Mouse (Mus musculus) splenic B cell, adult 2 months (primary cell): ENCODE results near the gene Gpr19.
A peak's percentile ranks its signal among the peaks of the same experiment; 100 is the strongest.

ENCODE experiments used
- DNase-seq: peaks from one replicate; pipeline ENCODE4 v3.0.0-alpha.2; 2011; ENCODE audit warnings: low read depth, low spot score
- H3K27me3 ChIP-seq: 2 replicates; pipeline ENCODE4 v1.6.1; 2012; ENCODE audit warnings: mild to moderate bottlenecking, low read length, moderate library complexity, mixed read lengths; ENCODE audit not compliant: control insufficient read depth, poor library complexity, insufficient read depth, severe bottlenecking
- H3K36me3 ChIP-seq: 2 replicates; pipeline ENCODE4 v1.6.1; 2012; ENCODE audit warnings: mild to moderate bottlenecking, low read length, moderate library complexity, mixed read lengths; ENCODE audit not compliant: control insufficient read depth, poor library complexity, insufficient read depth, severe bottlenecking

Gpr19 gene

DNA sequence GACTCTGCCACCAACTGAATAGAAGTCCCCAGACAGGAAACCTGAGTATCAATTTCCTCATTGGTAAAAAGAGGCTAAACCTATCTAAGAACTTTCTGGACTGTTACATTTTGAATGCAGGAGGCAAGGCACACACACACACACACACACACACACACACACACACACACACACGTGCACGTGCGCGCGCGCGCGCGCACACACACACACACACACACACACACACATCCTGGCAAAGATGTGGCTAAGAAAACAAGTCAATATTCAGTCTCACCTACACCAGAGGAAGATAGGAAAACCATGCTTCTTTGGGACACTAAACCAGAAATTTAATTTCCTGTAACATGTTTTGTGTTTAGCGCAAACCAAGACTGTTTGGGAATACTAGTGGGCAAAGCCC is 20.4 kb upstream of the Gpr19 start:
- Histone ChIP-seq H3K27me3 (no peaks in the 10 kb centered on the region), H3K36me3 (peaks cover 6% of the 10 kb centered on the region; the same call in 1 of the 2 replicates)
- DNase-seq, result peak; percentile 40

DNA sequence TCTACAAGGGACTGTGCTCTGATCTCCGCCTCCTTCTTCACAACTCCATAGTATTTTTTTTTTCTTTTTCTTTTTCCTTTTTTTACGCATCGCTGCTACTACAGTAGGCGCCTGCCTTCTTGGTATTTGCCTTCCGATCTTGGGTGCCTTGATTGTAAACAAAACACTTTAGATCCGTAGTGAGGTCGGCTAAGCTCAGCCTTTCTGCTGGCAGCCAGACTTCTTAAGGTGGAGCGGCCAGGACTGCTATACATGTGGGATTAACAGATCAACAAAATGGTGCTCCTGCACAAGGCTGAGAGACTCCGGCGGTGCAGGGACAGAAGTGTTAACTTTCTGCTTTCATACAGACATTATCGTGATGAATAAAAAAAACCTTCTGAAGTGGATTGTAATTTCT is 18.7 kb upstream of the Gpr19 start:
- 0 out of 2 replicates have a peak, but pooled peaks cover under 1% of the 10 kb centered on the region for H3K36me3 ChIP-seq
- peak; percentile 47 for DNase-seq
- no peaks in the 10 kb centered on the region for H3K27me3 ChIP-seq

DNA sequence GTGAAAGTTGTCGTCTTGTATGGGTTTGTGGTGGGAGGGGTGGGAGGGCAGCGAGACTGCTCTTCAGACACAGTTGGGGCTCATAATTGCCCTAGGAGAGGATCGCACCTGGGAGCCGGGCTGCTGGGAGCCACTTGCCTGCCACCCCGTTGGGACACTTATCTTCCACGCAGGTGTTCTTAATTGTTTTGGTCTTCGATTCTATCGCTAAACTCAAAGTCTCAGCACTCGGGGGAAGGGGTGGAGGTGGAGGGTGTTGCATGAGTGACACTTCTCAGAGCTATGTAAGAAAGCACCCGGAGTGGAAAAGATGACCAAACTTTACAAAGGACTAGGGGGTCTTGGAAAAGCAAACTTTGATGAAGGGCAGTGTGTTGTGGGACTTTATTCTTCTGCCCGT is 18.3 kb upstream of the Gpr19 start:
- peak; percentile 23 for DNase-seq

DNA sequence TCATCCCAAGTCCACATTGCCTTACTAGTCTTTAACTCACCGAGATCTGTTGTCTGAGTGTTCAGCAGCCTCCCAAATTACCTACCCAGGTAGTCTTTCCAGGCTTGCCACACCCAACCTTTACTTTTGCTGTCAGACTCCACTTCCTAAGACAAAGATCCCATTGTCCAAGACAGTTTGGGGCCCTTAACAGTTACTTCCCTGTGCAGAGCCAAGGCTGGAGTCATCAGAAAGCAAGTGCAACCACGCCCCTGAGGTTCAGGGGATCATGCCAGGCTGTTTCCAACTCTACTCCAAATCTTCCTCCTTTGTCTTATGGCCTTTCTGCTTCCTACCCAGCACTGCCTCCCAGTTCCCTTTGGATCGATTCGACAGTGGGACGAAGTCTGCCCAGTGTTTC is 16.1 kb upstream of the Gpr19 start:
- H3K27me3 ChIP-seq, result no peaks in the 10 kb centered on the region
- DNase-seq, result no peak
- H3K36me3 ChIP-seq, result no peaks in the 10 kb centered on the region

More for the DNA sequence above, 18.3 kb upstream of the Gpr19 start:
- no peaks in the 10 kb centered on the region for H3K36me3 ChIP-seq
- H3K27me3 ChIP-seq, result no peaks in the 10 kb centered on the region

DNA sequence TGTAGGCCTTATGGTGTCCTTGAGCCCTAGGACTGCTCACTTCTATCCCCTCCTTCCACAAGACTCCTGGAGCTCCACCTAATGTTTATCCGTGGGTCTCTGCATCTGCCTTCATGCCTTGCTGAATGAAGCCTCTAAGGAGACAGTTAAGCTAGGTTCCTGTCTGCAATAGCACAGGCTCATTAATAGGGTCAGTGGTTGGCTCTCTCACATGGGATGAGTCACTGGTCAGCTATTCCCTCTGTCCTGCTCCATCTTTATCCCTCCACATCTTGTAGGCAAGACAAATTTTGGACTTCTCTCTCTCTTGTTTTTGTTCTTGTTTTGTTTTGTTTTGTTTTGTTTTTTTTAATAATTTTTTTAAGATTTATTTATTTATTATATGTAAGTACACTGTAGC is 7.4 kb upstream of the Gpr19 start:
- DNase-seq, result no peak
- Histone ChIP-seq H3K27me3 (no peaks in the 10 kb centered on the region), H3K36me3 (no peaks in the 10 kb centered on the region)

DNA sequence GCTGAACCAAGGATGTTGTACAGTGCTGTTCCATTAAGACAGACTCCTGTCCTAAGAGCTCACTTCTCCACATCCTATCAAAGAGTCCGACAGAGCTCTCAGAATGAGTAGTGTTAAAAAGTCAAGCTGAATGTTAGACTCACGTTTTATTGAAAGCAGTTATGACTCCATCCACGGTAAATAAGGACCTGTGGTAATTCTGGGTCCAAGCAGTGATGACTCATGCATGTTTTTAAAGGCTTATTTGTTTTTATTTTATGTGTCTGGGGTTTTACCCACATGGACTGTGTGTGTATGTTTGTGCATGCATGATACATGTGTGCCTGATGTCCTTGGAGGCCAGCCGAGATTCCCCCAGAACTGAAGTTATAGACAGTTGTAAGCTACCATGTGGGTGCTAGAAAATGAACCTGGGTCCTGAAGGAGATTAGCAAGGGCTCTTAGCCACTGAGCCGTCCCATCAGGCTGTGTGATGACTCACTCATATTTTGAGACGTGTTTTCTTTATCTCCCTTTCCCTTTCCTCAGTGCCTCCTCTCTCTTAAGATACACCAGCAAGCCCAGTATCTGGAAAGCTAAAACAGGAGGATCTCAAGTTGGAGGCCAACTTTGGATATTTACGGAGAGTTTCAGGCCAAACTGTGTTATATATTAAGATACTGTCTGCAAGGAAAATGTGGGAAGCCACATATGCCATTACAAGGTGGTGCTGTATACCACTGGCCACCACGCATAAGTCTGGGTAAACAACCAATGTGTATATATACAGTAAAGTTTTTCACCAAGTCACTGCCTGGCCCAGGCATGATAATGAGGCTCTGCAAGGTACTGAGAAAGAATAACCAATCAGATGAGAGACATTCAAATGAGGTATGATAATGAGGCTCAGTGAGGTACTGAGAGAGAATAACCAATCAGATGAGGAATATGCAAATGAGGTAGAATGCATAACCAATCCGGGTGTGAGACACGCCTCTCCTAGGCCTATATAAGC is 5.8 kb upstream of the Gpr19 start:
- Histone ChIP-seq H3K27me3 (no peaks in the 10 kb centered on the region), H3K36me3 (no peaks in the 10 kb centered on the region)
- no peak for DNase-seq

DNA sequence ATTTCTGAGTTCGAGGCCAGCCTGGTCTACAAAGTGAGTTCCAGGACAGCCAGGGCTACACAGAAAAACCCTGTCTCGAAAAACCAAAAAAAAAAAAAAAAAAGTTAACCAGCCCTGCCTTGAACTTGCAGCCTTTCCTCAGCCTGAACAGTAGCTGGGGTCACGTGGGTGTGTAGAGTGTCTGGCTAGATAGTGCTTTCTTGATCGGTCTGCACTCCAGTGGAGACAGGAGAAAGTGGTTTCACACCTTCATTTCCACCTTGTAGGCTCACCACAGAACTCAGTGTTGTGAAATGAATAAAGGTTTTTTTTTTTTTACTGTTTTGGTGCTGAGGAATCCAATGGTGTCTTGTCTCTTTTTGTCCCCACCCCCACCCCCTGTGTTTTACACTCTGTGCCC is 5.0 kb upstream of the Gpr19 start:
- no peak for DNase-seq
- Histone ChIP-seq H3K27me3 (no peaks in the 10 kb centered on the region), H3K36me3 (no peaks in the 10 kb centered on the region)

DNA sequence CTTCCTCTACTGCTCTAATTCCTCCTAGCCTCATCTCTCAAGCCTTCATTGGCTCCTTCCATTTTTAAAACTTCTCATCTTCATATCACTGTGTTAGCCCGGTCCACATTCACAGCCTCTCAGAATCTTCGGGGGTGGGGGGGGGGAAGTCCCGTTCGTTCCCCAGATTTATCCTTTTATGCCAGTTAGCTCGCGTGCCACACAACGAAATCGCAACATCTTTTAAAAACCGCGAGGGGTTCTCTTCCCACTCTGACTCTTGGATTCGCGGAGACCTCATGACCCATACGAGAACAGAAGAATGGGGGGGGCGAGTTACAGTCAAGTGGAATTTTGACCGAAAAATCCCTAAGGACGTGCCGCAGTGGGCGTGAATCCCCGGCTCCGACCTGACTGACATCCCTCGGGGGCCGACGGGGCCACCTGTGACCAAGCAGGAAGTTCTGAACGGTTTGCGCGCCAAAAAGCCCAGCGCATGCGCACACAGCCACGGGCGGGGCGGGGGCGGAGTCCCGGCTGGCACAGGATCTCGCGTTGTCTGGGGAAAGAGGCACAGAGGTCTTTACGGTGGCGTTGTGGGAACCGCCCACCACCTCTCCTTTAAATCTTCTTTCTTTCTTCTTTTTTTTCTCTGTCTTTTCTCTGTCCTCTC is 809 bp downstream of the Gpr19 start:
- DNase-seq, result peak; percentile 98
- Histone ChIP-seq H3K27me3 (no peaks in the 10 kb centered on the region), H3K36me3 (no peaks in the 10 kb centered on the region)

DNA sequence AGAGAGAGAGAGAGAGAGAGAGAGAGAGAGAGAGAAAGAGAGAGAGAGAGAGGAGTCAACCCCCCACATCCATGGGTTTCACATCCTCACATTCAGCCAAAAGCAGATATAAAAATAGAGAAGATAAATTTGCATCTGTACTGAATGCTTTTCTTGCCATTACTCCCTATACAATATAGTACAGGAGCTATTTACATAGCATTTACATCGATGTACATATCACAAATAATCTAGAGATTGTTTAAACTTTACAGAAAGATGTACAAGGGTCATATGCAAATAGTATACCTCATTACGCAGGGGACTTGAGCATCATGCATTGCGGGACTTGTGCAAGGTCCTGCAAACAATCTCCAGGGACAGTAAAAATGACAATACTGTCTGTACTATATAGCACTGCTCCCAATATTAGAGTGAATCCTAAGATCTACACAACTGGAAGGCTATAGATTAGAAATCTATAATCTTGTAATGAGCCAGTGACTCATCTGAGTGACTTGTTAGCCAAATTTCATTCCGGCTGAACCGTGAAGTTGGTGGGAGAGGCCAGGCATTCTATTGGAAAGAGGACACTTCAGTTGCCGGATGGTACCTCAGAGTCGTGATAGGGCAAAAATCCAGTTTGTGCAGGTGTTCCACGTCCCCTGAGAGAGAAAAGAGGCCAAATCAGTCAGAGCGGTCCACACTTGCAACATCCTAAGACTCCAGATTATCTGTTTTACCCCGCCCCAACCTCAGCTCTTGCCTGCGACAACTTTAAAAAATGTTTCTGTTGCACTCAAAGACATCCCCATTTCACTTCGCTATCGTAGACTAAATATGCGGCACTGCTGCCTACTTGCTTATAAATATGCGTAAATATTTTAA is 1.6 kb downstream of the Gpr19 start:
- Histone ChIP-seq H3K36me3 (no peaks in the 10 kb centered on the region), H3K27me3 (no peaks in the 10 kb centered on the region)
- DNase-seq, result peak; percentile 28

DNA sequence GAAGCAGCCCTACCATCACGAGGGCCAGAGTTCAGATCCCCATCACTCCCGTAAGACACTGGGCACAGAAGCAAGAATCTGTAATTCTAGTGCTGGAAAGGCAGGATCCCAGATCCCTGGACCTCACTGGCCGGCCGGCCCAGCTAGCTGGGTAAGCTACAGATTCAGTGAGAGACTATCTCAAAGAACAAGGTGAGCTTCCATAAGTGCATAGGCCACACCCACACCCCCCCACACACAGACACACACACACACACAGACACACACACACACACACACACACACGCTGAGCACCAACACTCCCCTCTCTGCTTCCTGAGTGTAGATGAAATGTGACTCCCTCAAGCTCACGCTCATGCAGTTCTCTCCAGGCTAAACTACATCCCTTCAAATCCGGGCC is 7.9 kb downstream of the Gpr19 start:
- H3K36me3 ChIP-seq, result no peaks in the 10 kb centered on the region
- no peaks in the 10 kb centered on the region; the same call in 1 of the 2 replicates for H3K27me3 ChIP-seq
- no peak for DNase-seq

DNA sequence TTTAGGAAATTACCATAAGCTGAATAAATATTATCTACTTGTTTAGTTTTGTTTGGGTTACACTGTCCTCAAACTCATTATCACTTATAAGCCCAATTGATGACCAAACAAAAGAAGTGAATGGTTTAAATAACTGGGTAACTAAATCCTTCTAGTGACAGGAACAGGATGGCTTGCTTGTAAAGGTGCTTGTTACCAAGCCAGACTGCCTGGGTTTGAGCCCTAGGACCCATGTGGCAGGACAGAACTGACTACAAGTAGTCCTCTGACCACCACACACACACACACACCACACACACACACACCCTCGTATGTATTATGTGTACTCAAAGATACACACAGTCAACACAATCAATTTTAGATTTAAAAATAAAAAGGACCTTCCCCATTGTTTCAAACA is 8.6 kb downstream of the Gpr19 start:
- DNase-seq, result no peak

DNA sequence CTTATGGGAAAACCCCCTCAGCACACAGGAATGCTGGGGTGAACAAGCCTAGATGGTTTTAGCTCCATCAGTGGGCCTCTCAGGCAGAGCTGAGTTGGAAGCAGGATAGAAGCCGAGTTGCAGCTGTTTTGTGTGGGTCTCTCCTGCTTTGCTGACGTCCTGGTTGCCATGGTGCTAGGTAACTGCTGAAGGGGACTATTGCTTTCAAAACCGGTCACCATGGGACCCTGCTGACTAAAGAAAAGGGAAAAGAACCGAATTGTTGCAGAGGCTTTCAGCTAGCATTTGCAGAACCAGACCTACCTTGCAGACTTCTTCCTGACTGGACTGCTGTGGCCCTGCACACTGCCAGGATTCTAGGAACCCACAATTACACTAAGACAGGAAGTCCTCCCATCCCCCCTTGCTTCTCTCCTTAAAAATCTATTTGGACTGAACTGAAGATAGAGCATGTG is 9.8 kb downstream of the Gpr19 start:
- Histone ChIP-seq H3K27me3 (no peaks in the 10 kb centered on the region; the same call in 1 of the 2 replicates), H3K36me3 (no peaks in the 10 kb centered on the region)
- no peak for DNase-seq

More for the DNA sequence above, 8.6 kb downstream of the Gpr19 start:
- Histone ChIP-seq H3K36me3 (no peaks in the 10 kb centered on the region), H3K27me3 (no peaks in the 10 kb centered on the region; the same call in 1 of the 2 replicates)

DNA sequence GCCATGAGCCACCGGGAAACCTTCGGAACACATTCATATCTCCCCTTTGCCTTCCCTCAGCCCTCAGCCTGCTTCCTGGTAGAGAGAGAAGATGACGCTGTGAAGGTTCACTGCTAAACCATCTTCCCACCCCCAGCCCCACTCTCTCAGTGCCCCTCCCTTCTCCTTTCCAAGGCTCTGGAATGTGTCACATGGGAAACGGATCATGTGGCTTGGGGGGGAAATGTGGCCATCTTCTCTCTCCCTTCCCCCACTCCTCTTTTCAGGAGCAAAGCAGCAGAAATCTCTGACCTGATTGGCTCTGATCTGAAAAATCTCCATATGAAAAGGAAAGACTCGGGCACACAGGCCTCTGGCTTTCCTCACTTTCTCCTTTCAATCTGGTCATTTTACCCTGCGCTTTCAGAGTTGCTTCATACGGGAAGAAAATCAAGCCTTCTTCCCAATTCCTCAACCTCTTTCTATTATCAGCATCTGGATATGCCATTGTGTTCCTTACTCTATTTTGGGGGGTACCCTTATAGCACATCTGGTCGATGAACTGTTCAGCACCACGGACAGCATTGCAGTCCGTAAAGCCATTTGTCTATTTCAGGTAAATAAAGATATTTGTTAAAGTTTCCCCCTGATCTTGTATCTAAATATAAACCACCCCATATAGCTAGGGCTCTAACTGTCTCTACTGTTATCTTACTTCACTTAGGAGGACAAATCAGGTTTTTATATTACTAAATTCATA is 10.5 kb downstream of the Gpr19 start:
- Histone ChIP-seq H3K36me3 (no peaks in the 10 kb centered on the region), H3K27me3 (no peaks in the 10 kb centered on the region; the same call in 1 of the 2 replicates)
- no peak for DNase-seq

DNA sequence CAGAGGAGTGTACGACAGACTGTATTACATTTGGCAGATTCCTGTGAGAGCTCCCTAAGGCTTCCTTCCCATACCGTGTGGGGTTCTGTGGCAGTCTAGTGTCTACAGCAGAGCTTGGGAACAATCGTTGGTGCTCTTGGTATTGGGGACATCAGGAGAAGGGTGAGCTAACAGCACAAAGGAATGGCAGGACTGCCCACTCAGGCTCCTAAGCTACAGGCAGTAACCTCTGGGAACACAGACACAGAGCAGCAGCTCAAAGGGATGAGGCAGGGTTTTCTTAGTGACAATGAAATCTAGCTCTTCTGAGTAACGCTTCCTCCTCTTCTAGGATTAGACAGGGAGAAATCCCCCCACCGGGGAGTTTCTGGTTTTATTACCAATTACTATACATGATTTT is 11.4 kb downstream of the Gpr19 start:
- H3K36me3 ChIP-seq, result no peaks in the 10 kb centered on the region
- no peak for DNase-seq
- no peaks in the 10 kb centered on the region; the same call in 1 of the 2 replicates for H3K27me3 ChIP-seq
